ENCODE assay signal across 12 mouse cellular contexts in genomic region chr9:46454807-46455610, GRCm38 (mm10).
DNase-seq lines count a peak whose midpoint lies in the region; ATAC-seq and TF ChIP-seq lines count a peak whose summit lies in the region.
"Had no signal": no experiment of that assay in that cellular context is flagged by ENCODE, and none has a peak within 500 bp of the region (broad histone marks: within the 10 kb centered on the region; RNA-seq: fewer than 3 reads in every experiment).

No protein-coding gene starts in this region.

- H3K4me1 ChIP-seq in heart, embryonic 13.5 days, result peaks cover 17% of the 10 kb centered on the region
- H3K4me1 ChIP-seq in heart, embryonic 10.5 days, result peaks cover 11% of the 10 kb centered on the region
- H3K4me1 ChIP-seq in intestine, postnatal 0 days (replicated peaks; ENCODE audit: control insufficient read depth, insufficient read depth, low read length), result no peaks in the 10 kb centered on the region

- H3K4me2 ChIP-seq in heart, embryonic 13.5 days, result no peak overlapping the region
- H3K4me2 ChIP-seq in intestine, postnatal 0 days (replicated peaks; ENCODE audit: low read depth), result no peak overlapping the region
- H3K4me2 ChIP-seq: forebrain, embryonic 12.5 days; limb, embryonic 13.5 days; lung, embryonic 14.5 days had no signal

- peak overlapping the region; percentile 15; the same call in 1 of the 2 replicates for H3K27ac ChIP-seq in heart, embryonic 13.5 days (replicated peaks)
- H3K27ac ChIP-seq in heart, embryonic 10.5 days, result no peak overlapping the region
- H3K27ac ChIP-seq in intestine, postnatal 0 days (ENCODE audit: low read depth, low read length), result no peak overlapping the region
- H3K27ac ChIP-seq: forebrain, embryonic 12.5 days; limb, embryonic 13.5 days had no signal

- H3K9ac ChIP-seq in heart, embryonic 13.5 days, result no peak overlapping the region
- no peak overlapping the region for H3K9ac ChIP-seq in intestine, postnatal 0 days (ENCODE audit: low read depth, low read length)
- H3K9ac ChIP-seq: forebrain, embryonic 12.5 days; limb, embryonic 13.5 days; lung, embryonic 14.5 days had no signal

- 47% methylated on average over 7 of the region's 7 CpGs for WGBS in heart, embryonic 13.5 days
- 50% methylated on average over 7 of the region's 7 CpGs for WGBS in heart, embryonic 10.5 days
- 63% methylated on average over 7 of the region's 7 CpGs for WGBS in intestine, postnatal 0 days

- peaks cover 8% of the 10 kb centered on the region for H3K27me3 ChIP-seq in heart, embryonic 13.5 days (replicated peaks)
- peaks cover 56% of the 10 kb centered on the region for H3K27me3 ChIP-seq in heart, embryonic 10.5 days (ENCODE audit: insufficient read depth, poor library complexity, severe bottlenecking)
- H3K27me3 ChIP-seq in intestine, postnatal 0 days (replicated peaks; ENCODE audit: control insufficient read depth, insufficient read depth, low read length), result no peaks in the 10 kb centered on the region

- no peaks in the 10 kb centered on the region for H3K9me3 ChIP-seq in heart, embryonic 13.5 days
- H3K9me3 ChIP-seq in heart, embryonic 10.5 days, result no peaks in the 10 kb centered on the region
- no peaks in the 10 kb centered on the region for H3K9me3 ChIP-seq in intestine, postnatal 0 days (ENCODE audit: control insufficient read depth)
- H3K9me3 ChIP-seq: forebrain, embryonic 12.5 days; limb, embryonic 13.5 days had no signal

- ATAC-seq in heart, embryonic 13.5 days (ENCODE audit: extremely low read depth, insufficient number of reproducible peaks, low FRiP score, low TSS enrichment), result no peak
- no peak for ATAC-seq in intestine, postnatal 0 days

- TF ChIP-seq CTCF in intestine, postnatal 0 days (IDR thresholded peaks at IDR 0.05; ENCODE audit: low read depth), result no peak

- no peaks in the 10 kb centered on the region for H3K36me3 ChIP-seq in heart, embryonic 13.5 days
- no peaks in the 10 kb centered on the region for H3K36me3 ChIP-seq in heart, embryonic 10.5 days
- no peaks in the 10 kb centered on the region for H3K36me3 ChIP-seq in intestine, postnatal 0 days (ENCODE audit: control insufficient read depth, insufficient read depth)
- H3K36me3 ChIP-seq: forebrain, embryonic 12.5 days; limb, embryonic 13.5 days had no signal

- DNase-seq in heart, embryonic 10.5 days (ENCODE audit: low spot score), result no peak
- DNase-seq in testis, postnatal 14 days (ENCODE audit: low spot score), result peak; percentile 18
- no peak for DNase-seq in testis, postnatal 10 days (ENCODE audit: low spot score)
- DNase-seq in kidney, postnatal 14 days, result peak; percentile 58
- no peak for DNase-seq in thymus, postnatal 4 days
- DNase-seq: gastrocnemius, postnatal 36 days; heart, postnatal 4 days; lung, embryonic 14.5 days had no signal

- H3K4me3 ChIP-seq in heart, embryonic 13.5 days, result no peak overlapping the region
- no peak overlapping the region for H3K4me3 ChIP-seq in heart, embryonic 10.5 days
- H3K4me3 ChIP-seq in intestine, postnatal 0 days (ENCODE audit: low read depth, low read length), result no peak overlapping the region
- H3K4me3 ChIP-seq: forebrain, embryonic 12.5 days; limb, embryonic 13.5 days had no signal

Comparison
In these comparisons a context has a peak if more than half of its experiments do, and no peak if none do; other contexts are left out.
1. DNase-seq: peak in testis, postnatal 14 days (single experiment) and kidney, postnatal 14 days (single experiment); none in heart, embryonic 10.5 days (single experiment), testis, postnatal 10 days (single experiment) and thymus, postnatal 4 days (single experiment).